15 mouse cellular contexts compared by ENCODE assay signal in genomic region chr9:112348942-112349341, GRCm38 (mm10).
"Had no signal": no experiment of that assay in that cellular context is flagged by ENCODE, and none has a peak within 500 bp of the region (broad histone marks: within the 10 kb centered on the region; RNA-seq: fewer than 3 reads in every experiment).

No protein-coding gene starts in this region.

- H3K36me3 ChIP-seq: neural tube, embryonic 12.5 days; neural tube, embryonic 13.5 days; neural tube, embryonic 15.5 days; stomach, embryonic 15.5 days had no signal

- H3K4me2 ChIP-seq: neural tube, embryonic 12.5 days; neural tube, embryonic 13.5 days; neural tube, embryonic 15.5 days; stomach, embryonic 15.5 days had no signal

- DNase-seq: retina, postnatal 1 day; right cerebral cortex, postnatal 14 days; right cerebral cortex, postnatal 25 days; right cerebral cortex, postnatal 4 days; spleen, adult 18-20 months; thymus, adult 18-20 months; thymus, adult 2 months; thymus, postnatal 14 days; thymus, postnatal 25 days; thymus, postnatal 36 days; thymus, postnatal 4 days had no signal

- H3K4me3 ChIP-seq: neural tube, embryonic 12.5 days; neural tube, embryonic 13.5 days; neural tube, embryonic 15.5 days; stomach, embryonic 15.5 days had no signal

- H3K27me3 ChIP-seq: neural tube, embryonic 12.5 days; neural tube, embryonic 13.5 days; neural tube, embryonic 15.5 days; stomach, embryonic 15.5 days had no signal
